Mouse (Mus musculus) myocyte (in vitro differentiated cells): ENCODE results near the gene Rnf169. TPM values are rescaled to one million over a fixed set of nuclear protein-coding genes. Genes with fewer than 3 reads are reported as not detected.
"Not testable (repeated sequence)": the region's sequence is repeated elsewhere in the genome, so short reads cannot be mapped to it uniquely, and the experiment has no call there.

ENCODE experiments used
- H3K27me3 ChIP-seq: one replicate; pipeline ENCODE4 v1.6.1; 2011; ENCODE audit not compliant: control insufficient read depth, insufficient read depth, insufficient read length
- H3K36me3 ChIP-seq: one replicate; pipeline ENCODE4 v1.6.1; 2011; ENCODE audit not compliant: control insufficient read depth, insufficient read depth
- H3K4me2 ChIP-seq: one replicate; pipeline ENCODE4 v1.6.1; 2011; ENCODE audit warnings: low read depth, control low read depth
- H3K4me3 ChIP-seq: one replicate; pipeline ENCODE4 v1.5.1; 2011; ENCODE audit warnings: mild to moderate bottlenecking, control low read depth, moderate library complexity
- H3K79me2 ChIP-seq: one replicate; pipeline ENCODE4 v1.6.1; 2011; ENCODE audit not compliant: control insufficient read depth, insufficient read depth
- H3ac ChIP-seq: one replicate; pipeline ENCODE4 v1.6.1; 2011; ENCODE audit not compliant: control insufficient read depth, insufficient read length
- CEBPB ChIP-seq: IDR thresholded peaks from 2 replicates; pipeline ENCODE4 v1.6.1; 2011; ENCODE audit warnings: mild to moderate bottlenecking, moderate library complexity; ENCODE audit not compliant: poor library complexity, insufficient read depth, severe bottlenecking
- E2F4 ChIP-seq: IDR thresholded peaks from one replicate; pipeline ENCODE4 v1.6.1; 2011; ENCODE audit warnings: mild to moderate bottlenecking, control low read depth, moderate library complexity; ENCODE audit not compliant: insufficient read depth
- MAX ChIP-seq: IDR thresholded peaks from one replicate; pipeline ENCODE4 v1.6.1; 2011; ENCODE audit warnings: low read depth, mild to moderate bottlenecking, control low read depth
- MYOD1 ChIP-seq, 3 experiments: IDR thresholded peaks; one replicate each; pipeline ENCODE4 v1.6.1; 2011; ENCODE audit warnings: control low read depth in 2 of 3, low read depth in 2 of 3, mild to moderate bottlenecking in 2 of 3, moderate library complexity in 1 of 3; ENCODE audit not compliant: insufficient read length in 2 of 3, control insufficient read depth in 1 of 3
- MYOG ChIP-seq, 3 experiments: IDR thresholded peaks; one replicate each; pipeline ENCODE4 v1.6.1; 2011; ENCODE audit warnings: control low read depth in 2 of 3, low read depth in 2 of 3, mild to moderate bottlenecking in 2 of 3; ENCODE audit not compliant: insufficient read length in 2 of 3, control insufficient read depth in 1 of 3, insufficient read depth in 1 of 3
- POLR2A ChIP-seq: IDR thresholded peaks from one replicate; pipeline ENCODE4 v1.6.1; 2011; ENCODE audit warnings: low read depth, mild to moderate bottlenecking, control low read depth, moderate library complexity; ENCODE audit not compliant: insufficient read length
- POLR2AphosphoS2 ChIP-seq: IDR thresholded peaks from one replicate; pipeline ENCODE4 v1.6.1; 2011; ENCODE audit warnings: low read depth, control low read depth; ENCODE audit not compliant: insufficient read length
- REST ChIP-seq: IDR thresholded peaks from one replicate; pipeline ENCODE4 v1.6.1; 2011; ENCODE audit warnings: mild to moderate bottlenecking, control low read depth, moderate library complexity; ENCODE audit not compliant: insufficient read depth, insufficient read length
- SRF ChIP-seq: IDR thresholded peaks from one replicate; pipeline ENCODE4 v1.6.1; 2011; ENCODE audit warnings: low read depth; ENCODE audit not compliant: control insufficient read depth, insufficient read length
- TCF12 ChIP-seq: IDR thresholded peaks from one replicate; pipeline ENCODE4 v1.6.1; 2011; ENCODE audit warnings: mild to moderate bottlenecking, control low read depth; ENCODE audit not compliant: poor library complexity, insufficient read depth, severe bottlenecking
- TCF3 ChIP-seq: IDR thresholded peaks from one replicate; pipeline ENCODE4 v1.6.1; 2011; ENCODE audit warnings: low read depth, control low read depth; ENCODE audit not compliant: insufficient read length
- USF1 ChIP-seq: IDR thresholded peaks from one replicate; pipeline ENCODE4 v1.6.1; 2011; ENCODE audit warnings: low read depth, mild to moderate bottlenecking, control low read depth, moderate library complexity
- polyA plus RNA-seq: library from polyadenylated mRNA; unstranded; fragments of >200 nt; fragmentation: generic; extraction: Trizol; gene quantifications from one replicate; pipeline ENCODE4 v1.2.1, GENCODE M21; 2012; ENCODE audit warnings: missing spikeins

The Rnf169 gene
- polyA plus RNA-seq, 1 experiment, result 3.0 TPM

DNA sequence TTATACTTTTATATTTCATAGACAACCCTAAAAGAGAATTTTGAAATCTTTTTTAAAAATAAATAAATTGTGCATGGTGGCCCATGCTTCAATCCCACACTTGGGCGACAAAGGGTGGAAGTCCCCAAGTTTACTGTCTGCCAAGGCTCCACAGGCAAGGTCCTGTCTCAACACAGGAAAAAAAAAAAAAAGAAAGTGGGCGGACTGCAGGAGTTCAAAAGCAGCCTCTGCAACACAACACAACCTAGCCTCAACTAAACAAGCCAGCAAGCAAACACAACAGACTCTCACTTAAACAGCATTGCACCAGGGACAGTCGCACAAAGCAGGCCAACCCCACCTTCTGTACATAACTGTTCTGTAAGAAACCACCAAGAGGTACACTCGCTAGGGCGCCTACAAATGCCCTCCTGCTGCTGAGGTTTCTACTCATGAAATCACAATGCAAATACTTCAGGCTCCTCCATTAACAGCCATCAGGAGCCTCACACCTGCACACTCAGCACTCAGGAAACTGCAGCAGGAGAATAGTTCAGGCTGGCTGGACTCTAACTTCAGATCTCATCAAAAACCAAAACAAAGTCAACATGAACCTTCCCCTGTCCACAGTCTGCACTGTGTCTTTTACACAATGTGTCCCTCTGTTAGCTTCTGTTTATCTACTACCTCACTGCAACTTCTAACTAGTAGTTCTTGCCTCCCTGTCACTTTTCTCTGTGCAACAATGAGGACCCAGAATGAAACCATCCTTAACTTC lies 4.3 kb downstream of the Rnf169 start:
- H3K4me2 ChIP-seq, result no peak overlapping the region
- H3K79me2 ChIP-seq, result peaks cover 57% of the 10 kb centered on the region
- H3K36me3 ChIP-seq, result no peaks in the 10 kb centered on the region
- TF ChIP-seq TCF3 (no peak), MYOD1 (IDR thresholded peaks at IDR 0.05; ENCODE audit: control insufficient read depth in 1 of 3, insufficient read length in 2 of 3, low read depth in 2 of 3) (no peak), POLR2AphosphoS2 (no peak), USF1 (no peak), CEBPB (no peak), TCF12 (no peak), POLR2A (no peak), E2F4 (no peak), SRF (no peak), MAX (no peak), MYOG (IDR thresholded peaks at IDR 0.05; ENCODE audit: control insufficient read depth in 1 of 3, insufficient read depth in 1 of 3, insufficient read length in 2 of 3, low read depth in 2 of 3) (no peak), REST (no peak)
- H3K4me3 ChIP-seq, result no peak overlapping the region
- H3K27me3 ChIP-seq, result no peaks in the 10 kb centered on the region
- no peak overlapping the region for H3ac ChIP-seq

DNA sequence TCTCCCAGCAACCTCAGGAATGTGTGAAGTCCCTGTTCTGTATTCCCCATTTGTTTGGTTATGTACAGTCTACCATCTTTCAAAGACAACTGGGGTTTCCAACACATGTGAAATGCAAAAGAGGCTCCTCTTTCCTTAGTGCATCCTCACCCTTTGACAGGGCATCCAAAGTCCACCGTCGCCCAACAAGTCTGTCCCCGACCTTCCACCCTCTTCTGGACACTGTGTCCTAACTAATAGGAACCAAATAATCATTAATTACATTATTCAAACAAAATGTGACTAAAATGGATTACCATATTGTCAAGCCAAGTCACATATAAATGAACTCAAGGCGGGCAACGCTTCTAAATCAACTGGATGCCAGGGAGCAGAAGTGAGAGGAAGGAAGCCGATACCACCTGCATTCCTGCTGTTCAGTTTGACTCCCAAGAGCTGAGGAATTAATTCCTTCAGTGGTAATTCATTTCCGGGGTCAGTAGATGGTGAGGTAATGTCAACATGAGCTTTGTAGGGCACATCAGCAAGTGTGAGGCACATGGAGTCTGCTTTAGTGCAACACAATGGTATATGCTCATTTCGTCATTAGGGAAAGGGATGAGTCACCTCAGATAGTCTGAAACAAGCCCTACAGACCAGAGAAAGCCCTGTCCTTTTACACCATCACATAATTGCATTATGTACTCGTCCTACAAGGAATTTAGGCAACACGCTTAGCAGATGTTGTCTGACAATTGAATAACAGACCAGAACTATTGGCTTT lies 5.9 kb downstream of the Rnf169 start:
- H3ac ChIP-seq, result no peak overlapping the region
- peaks cover 54% of the 10 kb centered on the region for H3K79me2 ChIP-seq
- H3K4me3 ChIP-seq, result no peak overlapping the region
- TF ChIP-seq REST (no peak), E2F4 (no peak), POLR2AphosphoS2 (no peak), MYOG (IDR thresholded peaks at IDR 0.05; ENCODE audit: control insufficient read depth in 1 of 3, insufficient read depth in 1 of 3, insufficient read length in 2 of 3, low read depth in 2 of 3) (no peak), SRF (no peak), TCF3 (no peak), CEBPB (no peak), TCF12 (no peak), MYOD1 (IDR thresholded peaks at IDR 0.05; ENCODE audit: control insufficient read depth in 1 of 3, insufficient read length in 2 of 3, low read depth in 2 of 3) (no peak)
- no peaks in the 10 kb centered on the region for H3K36me3 ChIP-seq
- H3K4me2 ChIP-seq, result no peak overlapping the region
- H3K27me3 ChIP-seq, result no peaks in the 10 kb centered on the region

DNA sequence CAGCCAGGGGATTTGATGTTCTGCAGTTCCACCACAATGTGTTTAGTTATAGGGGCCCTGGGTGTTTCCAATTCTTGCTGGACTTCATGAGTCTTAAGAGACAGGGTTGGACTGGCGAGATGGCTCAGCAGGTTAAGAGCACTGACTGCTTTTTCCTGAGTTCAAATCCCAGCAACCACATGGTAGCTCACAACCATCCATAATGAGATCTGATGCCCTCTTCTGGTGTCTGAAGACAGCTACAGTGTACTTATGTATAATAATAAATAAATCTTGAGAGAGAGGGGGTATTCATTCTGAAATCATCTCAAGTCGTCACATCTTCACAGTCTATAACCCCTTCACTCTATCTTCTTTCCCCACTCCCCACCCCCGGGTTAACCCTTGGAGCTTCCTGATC lies 7.3 kb downstream of the Rnf169 start:
- not testable (repeated sequence) for H3K36me3 ChIP-seq, H3K4me3 ChIP-seq, H3K27me3 ChIP-seq, H3K4me2 ChIP-seq, H3ac ChIP-seq
- H3K79me2 ChIP-seq, result peaks cover 48% of the 10 kb centered on the region

DNA sequence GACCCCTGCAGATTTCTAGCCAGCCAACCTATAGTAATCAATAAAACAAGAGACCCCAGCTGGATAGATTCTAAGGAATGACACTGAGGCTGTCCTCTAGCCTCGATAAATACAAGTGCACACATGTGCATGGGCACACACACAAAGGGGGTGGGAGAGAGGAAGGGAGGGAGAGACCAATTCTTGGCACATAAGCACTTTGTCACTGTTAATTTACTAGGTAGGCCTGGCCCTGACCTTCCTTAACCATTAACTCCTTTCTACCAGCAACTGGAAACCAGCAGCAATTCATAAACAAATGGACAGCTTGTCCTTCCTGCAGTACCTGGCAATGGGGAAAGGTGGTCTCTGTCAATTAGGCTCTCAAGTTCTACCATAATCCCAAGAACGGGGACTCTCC lies 8.3 kb downstream of the Rnf169 start:
- Histone ChIP-seq H3K79me2 (peaks cover 45% of the 10 kb centered on the region), H3K36me3 (no peaks in the 10 kb centered on the region), H3K4me3 (no peak overlapping the region), H3ac (no peak overlapping the region), H3K27me3 (no peaks in the 10 kb centered on the region), H3K4me2 (no peak overlapping the region)
- no peak for TF ChIP-seq MAX
- TF ChIP-seq POLR2A, result no peak
- no peak for TF ChIP-seq REST
- TF ChIP-seq CEBPB, result no peak

DNA sequence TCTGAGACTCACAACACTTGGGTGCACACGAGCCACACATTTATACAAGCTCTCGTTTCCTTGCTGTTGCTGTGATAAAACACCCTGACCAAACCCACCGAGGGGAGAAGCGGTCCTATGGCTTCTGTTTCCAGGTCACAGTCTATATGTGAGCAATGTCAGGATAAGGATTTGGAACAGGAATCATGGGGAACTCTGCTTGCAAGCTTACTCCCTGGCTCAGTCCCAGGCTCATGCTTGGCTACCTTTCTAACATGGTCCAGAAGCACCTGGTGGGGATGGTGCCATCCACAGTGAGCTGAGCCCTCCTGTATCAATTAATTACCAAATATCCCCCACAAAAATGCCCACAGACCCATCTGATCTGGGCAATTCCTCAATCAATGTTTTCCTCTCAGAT lies 11.1 kb downstream of the Rnf169 start:
- Histone ChIP-seq H3K4me3 (no peak overlapping the region), H3K79me2 (peaks cover 40% of the 10 kb centered on the region), H3ac (no peak overlapping the region), H3K4me2 (no peak overlapping the region), H3K36me3 (no peaks in the 10 kb centered on the region), H3K27me3 (no peaks in the 10 kb centered on the region)
- TF ChIP-seq TCF3 (no peak), USF1 (no peak), MAX (no peak), E2F4 (no peak), MYOD1 (IDR thresholded peaks at IDR 0.05; ENCODE audit: control insufficient read depth in 1 of 3, insufficient read length in 2 of 3, low read depth in 2 of 3) (no peak), POLR2AphosphoS2 (no peak), TCF12 (no peak), REST (no peak), SRF (no peak), MYOG (IDR thresholded peaks at IDR 0.05; ENCODE audit: control insufficient read depth in 1 of 3, insufficient read depth in 1 of 3, insufficient read length in 2 of 3, low read depth in 2 of 3) (no peak), CEBPB (no peak), POLR2A (no peak)
